8 mouse cellular contexts compared by ENCODE assay signal in the genomic region with DNA sequence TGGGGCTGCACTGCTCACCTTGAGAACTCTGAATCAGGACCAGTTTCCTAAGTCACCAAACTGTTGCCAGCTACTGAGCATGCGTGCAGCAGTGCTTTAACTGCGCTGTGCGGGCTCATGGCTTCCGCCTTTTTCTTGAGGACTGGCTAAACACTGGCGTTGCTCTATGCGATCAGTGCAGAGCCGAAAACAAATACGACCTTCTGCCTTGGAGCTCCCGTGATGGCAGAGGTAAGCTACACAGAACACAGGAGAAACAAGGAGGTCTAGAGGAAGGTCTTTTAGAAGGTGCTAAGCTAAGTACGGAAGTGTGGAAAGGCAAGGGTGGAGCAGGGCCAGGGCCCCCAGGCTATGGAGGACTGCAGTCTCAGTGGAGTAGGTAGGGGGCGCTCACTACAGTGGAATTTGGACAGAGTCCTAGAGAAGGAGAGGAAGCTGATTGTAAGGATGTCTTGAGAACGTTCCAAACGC. TPM values are rescaled to one million over a fixed set of nuclear protein-coding genes. Genes with fewer than 3 reads are reported as not detected.
A peak's percentile ranks its signal among the peaks of the same experiment; 100 is the strongest.
DNase-seq lines count a peak whose midpoint lies in the region; ATAC-seq and TF ChIP-seq lines count a peak whose summit lies in the region.

No protein-coding gene starts in this region.

- H3K36me3 ChIP-seq in forebrain, embryonic 12.5 days (replicated peaks), result no peaks in the 10 kb centered on the region
- no peaks in the 10 kb centered on the region for H3K36me3 ChIP-seq in intestine, embryonic 15.5 days
- H3K36me3 ChIP-seq in neural tube, embryonic 15.5 days, result no peaks in the 10 kb centered on the region

- TF ChIP-seq CTCF in Patski (IDR thresholded peaks at IDR 0.05), result peak; percentile 46
- TF ChIP-seq CTCF in lung, adult 2 months (IDR thresholded peaks at IDR 0.05; ENCODE audit: insufficient read depth, low read length), result peak; percentile 47

- POLR2A ChIA-PET in Patski (lab: Charles Lee), result interaction anchor here (0.6 kb wide), 1 partner anchor 268 kb away, joined by 8 read pairs; no protein-coding TSS in a partner anchor

- in situ Hi-C loops in Patski (cut with MboI; ENCODE audit: low pct_unique_long_range_greater_than_20kb), result loop anchor here (25.0 kb wide), 1 partner anchor 420 kb away; no protein-coding TSS in a partner anchor

- TF ChIP-seq POLR2A in lung, adult 2 months (IDR thresholded peaks at IDR 0.05; ENCODE audit: borderline replicate concordance, extremely low read depth, low read depth, low read length), result no peak

- WGBS in forebrain, embryonic 12.5 days, result 36% methylated on average over 13 of the region's 13 CpGs
- 38% methylated on average over 13 of the region's 13 CpGs for WGBS in intestine, embryonic 15.5 days
- 54% methylated on average over 13 of the region's 13 CpGs for WGBS in lung, adult 2 months
- 50% methylated on average over 13 of the region's 13 CpGs for WGBS in neural tube, embryonic 15.5 days

- peaks cover 30% of the 10 kb centered on the region for H3K4me1 ChIP-seq in forebrain, embryonic 12.5 days
- H3K4me1 ChIP-seq in intestine, embryonic 15.5 days (replicated peaks), result no peaks in the 10 kb centered on the region
- H3K4me1 ChIP-seq in lung, adult 2 months (ENCODE audit: control insufficient read depth, insufficient read depth, low read length), result no peaks in the 10 kb centered on the region
- no peaks in the 10 kb centered on the region for H3K4me1 ChIP-seq in neural tube, embryonic 15.5 days

- H3K4me2 ChIP-seq in forebrain, embryonic 12.5 days, result peak overlapping the region; percentile 40
- peak overlapping the region; percentile 41; the same call in 1 of the 2 replicates for H3K4me2 ChIP-seq in intestine, embryonic 15.5 days (replicated peaks)
- peak overlapping the region; percentile 43 for H3K4me2 ChIP-seq in neural tube, embryonic 15.5 days

- CTCF ChIA-PET in Patski (lab: Charles Lee), result interaction anchor here (0.9 to 1.5 kb wide), 3 partner anchors 9 to 158 kb away, joined by 3 to 5 read pairs (median 3); no protein-coding TSS in a partner anchor

- H3K27me3 ChIP-seq in Patski, result no peaks in the 10 kb centered on the region
- H3K27me3 ChIP-seq in forebrain, embryonic 12.5 days, result peaks cover 5% of the 10 kb centered on the region; the same call in 1 of the 2 replicates
- H3K27me3 ChIP-seq in intestine, embryonic 15.5 days (replicated peaks), result no peaks in the 10 kb centered on the region
- no peaks in the 10 kb centered on the region for H3K27me3 ChIP-seq in neural tube, embryonic 15.5 days (replicated peaks)

- H3K9ac ChIP-seq in forebrain, embryonic 12.5 days, result no peak overlapping the region; the same call in 1 of the 2 replicates
- no peak overlapping the region for H3K9ac ChIP-seq in intestine, embryonic 15.5 days
- no peak overlapping the region for H3K9ac ChIP-seq in neural tube, embryonic 15.5 days (replicated peaks)

- peak overlapping the region; percentile 66 for H3K27ac ChIP-seq in forebrain, embryonic 12.5 days
- H3K27ac ChIP-seq in intestine, embryonic 15.5 days, result no peak overlapping the region
- no peak overlapping the region for H3K27ac ChIP-seq in neural tube, embryonic 15.5 days (replicated peaks)

- DNase-seq in adrenal gland, adult 2 months, result peak; percentile 60
- DNase-seq in adrenal gland, adult 8-10 months, result no peak
- no peak for DNase-seq in Patski (ENCODE audit: low read depth, low spot score)
- DNase-seq in lung, adult 2 months, result peak; percentile 32
- DNase-seq in cerebellum, adult 8-10 months, result no peak

- no peaks in the 10 kb centered on the region for H3K9me3 ChIP-seq in forebrain, embryonic 12.5 days
- no peaks in the 10 kb centered on the region for H3K9me3 ChIP-seq in intestine, embryonic 15.5 days
- no peaks in the 10 kb centered on the region for H3K9me3 ChIP-seq in neural tube, embryonic 15.5 days (replicated peaks)

- H3K4me3 ChIP-seq in forebrain, embryonic 12.5 days (replicated peaks), result peak overlapping the region; percentile 21
- no peak overlapping the region for H3K4me3 ChIP-seq in intestine, embryonic 15.5 days (replicated peaks)
- H3K4me3 ChIP-seq in lung, adult 2 months (replicated peaks; ENCODE audit: extremely low read depth, low read depth, low read length), result peak overlapping the region; percentile 42
- H3K4me3 ChIP-seq in neural tube, embryonic 15.5 days (replicated peaks), result peak overlapping the region; percentile 15; the same call in 1 of the 2 replicates

- no peak for ATAC-seq in Patski
- ATAC-seq in forebrain, embryonic 12.5 days (ENCODE audit: low FRiP score), result peak; percentile 68
- peak; percentile 94 for ATAC-seq in intestine, embryonic 15.5 days
- no peak for ATAC-seq in neural tube, embryonic 15.5 days (ENCODE audit: low FRiP score)

RNA-seq across cellular contexts. Expression of a gene that starts 41.3 kb away (rescaled TPM):
- 10 to 100 TPM; 37.9 to 71.3 TPM for total RNA-seq in adrenal gland, adult 2 months (2021)
- polyA plus RNA-seq in adrenal gland, adult 2 months (2012; rRNA removed), result 38.5 and 39.2 TPM in 2 replicates
- total RNA-seq in adrenal gland, adult 8-10 months (2022), result 10 to 100 TPM; 50.2 to 86.6 (median 67.3) TPM
- 36.9 TPM for polyA plus RNA-seq in Patski (2021)
- polyA plus RNA-seq in forebrain, embryonic 12.5 days (2016; fragmentation: Nextera tagmentation; extraction: Ambion mirVana), result 7.0 and 11.4 TPM in 2 replicates
- polyA plus RNA-seq in intestine, embryonic 15.5 days (2015; fragmentation: Nextera tagmentation; extraction: Ambion mirVana), result 13.1 and 16.6 TPM in 2 replicates
- 32.1 and 36.6 TPM in 2 replicates for polyA plus RNA-seq in lung, adult 2 months (2012; rRNA removed)
- polyA plus RNA-seq in neural tube, embryonic 15.5 days (2015; fragmentation: Nextera tagmentation; extraction: Ambion mirVana), result 1.2 and 4.1 TPM in 2 replicates

Comparison
In these comparisons a context has a peak if more than half of its experiments do, and no peak if none do; other contexts are left out.
1. DNase-seq: peak in adrenal gland, adult 2 months (single experiment) and lung, adult 2 months (single experiment); none in adrenal gland, adult 8-10 months (single experiment), Patski (single experiment) and cerebellum, adult 8-10 months (single experiment).
2. ATAC-seq: peak in forebrain, embryonic 12.5 days (single experiment) and intestine, embryonic 15.5 days (single experiment); none in Patski (single experiment) and neural tube, embryonic 15.5 days (single experiment).
3. Peak in every context shown above with its lines, with median percentiles within 50 percentile points of each other: H3K4me2 ChIP-seq.